Mouse (Mus musculus): ENCODE data around the gene Thbs1. TPM values are rescaled to one million over a fixed set of nuclear protein-coding genes. Genes with fewer than 3 reads are reported as not detected.
A peak's percentile ranks its signal among the peaks of the same experiment; 100 is the strongest.

Thbs1 gene
- total and polyA plus RNA-seq, 2 experiments from 2014 or later = 3.3 to 12.5 TPM

DNA sequence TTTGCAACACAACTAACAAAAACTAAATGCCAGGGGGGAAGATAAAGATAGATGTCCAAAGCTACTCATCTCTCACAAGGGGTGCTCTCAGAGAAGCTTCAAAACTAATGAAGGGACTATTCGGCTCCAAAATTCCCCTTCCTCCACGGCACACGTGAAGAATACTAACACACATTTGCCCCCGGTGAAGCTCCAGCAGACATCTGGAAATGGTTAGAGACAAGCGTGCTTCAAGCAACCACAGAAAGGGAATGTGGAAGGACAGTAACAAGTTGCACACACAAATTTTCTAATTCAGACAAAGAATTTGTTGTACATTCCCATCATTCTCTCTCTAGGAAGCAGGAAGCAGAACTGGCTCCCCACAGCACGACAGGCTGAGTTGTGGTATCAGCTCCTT lies 47.5 kb downstream of the Thbs1 start:
- Histone ChIP-seq H3K9ac (replicated peaks; ENCODE audit: low read length) (no peak overlapping the region), H3K4me1 (ENCODE audit: insufficient read depth, low read length) (no peaks in the 10 kb centered on the region; the same call in 1 of the 2 replicates), H3K4me2 (ENCODE audit: low read depth, low read length) (no peak overlapping the region), H3K36me3 (ENCODE audit: insufficient read depth, low read length) (no peaks in the 10 kb centered on the region), H3K27ac (no peak overlapping the region), H3K9me3 (ENCODE audit: low read length) (no peaks in the 10 kb centered on the region), H3K4me3 (ENCODE audit: low read length) (no peak overlapping the region), H3K27me3 (ENCODE audit: insufficient read depth, low read length) (no peaks in the 10 kb centered on the region)
- 62% methylated on average over 6 of the region's 6 CpGs for WGBS
- no peak for TF ChIP-seq CTCF (IDR thresholded peaks at IDR 0.05; ENCODE audit: low read depth)
- ATAC-seq (no peak), DNase-seq (ENCODE audit: low spot score) (no peak)

DNA sequence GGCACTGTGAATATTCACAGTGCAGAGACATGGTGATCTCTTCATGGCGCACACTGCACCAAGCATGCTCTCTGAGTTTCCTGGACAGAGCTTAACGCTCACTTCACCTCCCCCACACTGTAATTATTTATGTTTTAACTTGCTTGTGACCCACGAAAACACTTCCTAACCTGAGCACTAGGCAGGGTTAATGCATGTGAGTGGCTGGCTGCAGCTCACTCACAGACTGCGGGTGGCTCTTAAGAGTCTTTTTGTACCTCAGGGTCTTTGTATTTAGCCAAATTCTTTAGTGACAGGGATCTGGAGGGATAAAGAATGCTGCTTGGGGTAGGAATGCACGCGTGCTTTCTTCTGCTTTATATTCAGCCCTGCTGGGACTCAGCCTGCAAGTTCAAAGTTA lies 48.9 kb downstream of the Thbs1 start:
- Histone ChIP-seq H3K4me2 (ENCODE audit: low read depth, low read length) (no peak overlapping the region), H3K4me3 (ENCODE audit: low read length) (no peak overlapping the region), H3K4me1 (ENCODE audit: insufficient read depth, low read length) (no peaks in the 10 kb centered on the region; the same call in 1 of the 2 replicates), H3K9ac (replicated peaks; ENCODE audit: low read length) (no peak overlapping the region), H3K27me3 (ENCODE audit: insufficient read depth, low read length) (no peaks in the 10 kb centered on the region), H3K27ac (no peak overlapping the region), H3K36me3 (ENCODE audit: insufficient read depth, low read length) (no peaks in the 10 kb centered on the region), H3K9me3 (ENCODE audit: low read length) (no peaks in the 10 kb centered on the region)
- DNase-seq (ENCODE audit: low spot score) (no peak), ATAC-seq (0 out of 2 replicates have a peak, but pooled peaks have one; percentile 27)
- TF ChIP-seq CTCF (IDR thresholded peaks at IDR 0.05; ENCODE audit: low read depth) = no peak
- 18% methylated on average over 6 of the region's 6 CpGs for WGBS

DNA sequence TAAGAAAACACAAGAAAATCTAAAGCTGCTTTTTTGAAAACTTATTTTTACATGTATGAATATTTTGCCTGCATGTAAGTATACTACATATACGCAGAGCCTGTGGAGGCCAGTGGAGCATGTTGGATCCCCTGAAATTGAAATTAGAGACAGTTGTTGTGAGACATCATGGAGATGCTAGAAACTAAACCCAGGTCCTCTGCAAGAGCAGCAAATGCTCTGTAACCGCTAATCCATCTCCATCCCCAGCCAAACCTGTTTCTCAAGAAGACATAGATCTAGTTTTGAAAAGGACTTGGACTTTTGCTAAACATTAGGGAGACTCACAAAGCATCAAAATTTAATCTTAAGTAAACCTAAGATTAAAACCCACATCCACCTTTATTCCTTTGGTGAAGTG lies 49.3 kb downstream of the Thbs1 start:
- no peaks in the 10 kb centered on the region for H3K9me3 ChIP-seq (ENCODE audit: low read length)
- H3K36me3 ChIP-seq (ENCODE audit: insufficient read depth, low read length) = no peaks in the 10 kb centered on the region
- no peak for ATAC-seq
- no peak overlapping the region for H3K4me2 ChIP-seq (ENCODE audit: low read depth, low read length)
- H3K4me3 ChIP-seq (ENCODE audit: low read length) = no peak overlapping the region
- DNase-seq (ENCODE audit: low spot score) = no peak
- H3K27ac ChIP-seq = no peak overlapping the region
- no peak for TF ChIP-seq CTCF (IDR thresholded peaks at IDR 0.05; ENCODE audit: low read depth)
- WGBS = 55% methylated on average over 2 of the region's 2 CpGs
- H3K4me1 ChIP-seq (ENCODE audit: insufficient read depth, low read length) = no peaks in the 10 kb centered on the region; the same call in 1 of the 2 replicates
- H3K27me3 ChIP-seq (ENCODE audit: insufficient read depth, low read length) = no peaks in the 10 kb centered on the region
- no peak overlapping the region for H3K9ac ChIP-seq (replicated peaks; ENCODE audit: low read length)

DNA sequence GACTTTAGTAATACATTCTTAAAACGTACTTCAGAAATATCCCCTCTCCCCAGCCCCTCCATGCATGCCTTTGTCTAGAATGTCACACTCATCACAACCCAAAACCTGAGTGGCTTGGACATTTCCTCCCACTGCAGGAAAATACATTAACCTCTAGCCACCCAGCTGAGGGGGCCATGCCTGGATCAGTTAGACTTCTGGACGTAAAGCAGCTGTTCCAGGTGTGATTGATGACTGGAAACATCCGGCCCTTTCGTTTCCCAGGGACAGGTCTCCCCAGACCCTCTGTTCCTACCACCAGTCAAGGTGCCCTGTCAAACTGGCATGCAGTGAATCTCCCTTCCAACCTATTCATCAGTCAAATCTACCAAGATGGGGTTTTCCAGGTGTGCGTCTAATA lies 50.8 kb downstream of the Thbs1 start:
- Histone ChIP-seq H3K9ac (replicated peaks; ENCODE audit: low read length) (no peak overlapping the region), H3K27me3 (ENCODE audit: insufficient read depth, low read length) (no peaks in the 10 kb centered on the region), H3K36me3 (ENCODE audit: insufficient read depth, low read length) (no peaks in the 10 kb centered on the region), H3K4me2 (ENCODE audit: low read depth, low read length) (no peak overlapping the region), H3K4me3 (ENCODE audit: low read length) (no peak overlapping the region), H3K9me3 (ENCODE audit: low read length) (no peaks in the 10 kb centered on the region), H3K27ac (no peak overlapping the region), H3K4me1 (ENCODE audit: insufficient read depth, low read length) (no peaks in the 10 kb centered on the region; the same call in 1 of the 2 replicates)
- WGBS = 66% methylated on average over 5 of the region's 5 CpGs
- DNase-seq (ENCODE audit: low spot score) (no peak), ATAC-seq (no peak)
- TF ChIP-seq CTCF (IDR thresholded peaks at IDR 0.05; ENCODE audit: low read depth) = no peak

DNA sequence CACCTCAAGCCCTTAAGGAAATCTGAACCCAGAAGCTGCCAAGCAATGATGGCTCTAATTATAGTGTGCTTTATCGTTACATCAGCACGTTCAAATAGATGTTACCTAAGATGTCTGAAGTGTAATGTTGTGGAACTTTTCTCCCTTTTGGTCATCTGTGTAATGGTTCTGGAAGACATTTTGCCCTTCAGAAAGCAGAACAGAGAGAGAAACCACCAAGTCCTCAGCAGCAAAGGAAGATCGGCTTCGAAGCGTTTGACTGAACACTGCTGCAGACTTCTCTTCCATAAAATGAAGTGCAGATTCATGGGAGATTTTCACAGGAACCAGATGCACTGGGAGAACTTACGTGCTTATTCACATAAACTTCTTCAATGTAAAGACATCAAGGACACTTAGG lies 52.5 kb downstream of the Thbs1 start:
- ATAC-seq = no peak
- Histone ChIP-seq H3K27me3 (ENCODE audit: insufficient read depth, low read length) (no peaks in the 10 kb centered on the region), H3K36me3 (ENCODE audit: insufficient read depth, low read length) (no peaks in the 10 kb centered on the region), H3K4me3 (ENCODE audit: low read length) (no peak overlapping the region), H3K9me3 (ENCODE audit: low read length) (no peaks in the 10 kb centered on the region), H3K4me2 (ENCODE audit: low read depth, low read length) (no peak overlapping the region), H3K4me1 (ENCODE audit: insufficient read depth, low read length) (no peaks in the 10 kb centered on the region; the same call in 1 of the 2 replicates), H3K9ac (replicated peaks; ENCODE audit: low read length) (no peak overlapping the region), H3K27ac (no peak overlapping the region)
- no peak for TF ChIP-seq CTCF (IDR thresholded peaks at IDR 0.05; ENCODE audit: low read depth)
- WGBS = 82% methylated on average over 6 of the region's 6 CpGs
- no peak for DNase-seq (ENCODE audit: low spot score)

DNA sequence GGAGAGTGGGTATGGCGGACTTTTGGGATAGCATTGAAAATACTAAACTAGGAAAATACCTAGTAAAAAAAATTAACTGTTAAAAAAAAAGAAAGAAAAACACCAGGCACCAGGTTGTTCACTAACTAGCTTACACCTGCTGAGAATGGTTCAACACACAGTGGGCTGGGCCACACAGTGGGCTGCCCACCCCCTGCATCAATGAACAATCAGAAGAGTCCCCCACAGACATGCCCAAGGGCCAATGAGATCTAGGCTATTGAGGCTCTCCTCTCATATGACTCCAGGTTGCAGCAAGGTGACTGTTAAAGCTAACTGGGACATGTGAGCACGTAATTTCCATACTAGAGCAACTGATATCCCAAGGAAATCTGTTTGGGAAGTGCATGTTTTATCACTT lies 54.0 kb downstream of the Thbs1 start:
- Histone ChIP-seq H3K27ac (no peak overlapping the region), H3K4me2 (ENCODE audit: low read depth, low read length) (no peak overlapping the region), H3K9ac (replicated peaks; ENCODE audit: low read length) (no peak overlapping the region), H3K4me3 (ENCODE audit: low read length) (no peak overlapping the region), H3K4me1 (ENCODE audit: insufficient read depth, low read length) (no peaks in the 10 kb centered on the region; the same call in 1 of the 2 replicates), H3K9me3 (ENCODE audit: low read length) (no peaks in the 10 kb centered on the region), H3K27me3 (ENCODE audit: insufficient read depth, low read length) (no peaks in the 10 kb centered on the region), H3K36me3 (ENCODE audit: insufficient read depth, low read length) (no peaks in the 10 kb centered on the region)
- ATAC-seq (no peak), DNase-seq (ENCODE audit: low spot score) (no peak)
- no peak for TF ChIP-seq CTCF (IDR thresholded peaks at IDR 0.05; ENCODE audit: low read depth)
- 93% methylated on average over 2 of the region's 2 CpGs for WGBS

DNA sequence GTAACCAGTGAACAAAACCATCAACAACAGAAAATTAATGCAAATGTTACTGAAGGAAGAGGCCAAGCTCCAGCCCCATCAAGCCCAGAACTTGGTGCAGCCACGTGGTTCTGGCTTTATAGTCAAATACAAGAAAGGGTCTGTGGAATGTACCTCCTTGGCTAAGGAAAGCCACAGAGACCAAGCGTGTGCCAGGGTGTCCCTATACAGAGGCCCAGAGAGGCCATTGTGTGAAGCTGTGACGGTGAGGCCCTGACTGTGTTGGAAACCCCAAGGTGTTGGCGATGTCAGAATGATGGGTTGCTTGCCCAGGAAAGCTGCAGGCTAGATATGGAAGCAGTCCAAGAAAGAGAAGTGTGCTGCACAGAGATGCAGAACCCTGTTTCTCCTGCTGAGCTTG lies 56.1 kb downstream of the Thbs1 start:
- ATAC-seq = no peak
- no peak for TF ChIP-seq CTCF (IDR thresholded peaks at IDR 0.05; ENCODE audit: low read depth)
- no peak overlapping the region for H3K4me3 ChIP-seq (ENCODE audit: low read length)
- H3K36me3 ChIP-seq (ENCODE audit: insufficient read depth, low read length) = no peaks in the 10 kb centered on the region
- no peaks in the 10 kb centered on the region for H3K27me3 ChIP-seq (ENCODE audit: insufficient read depth, low read length)
- DNase-seq (ENCODE audit: low spot score) = no peak
- H3K9me3 ChIP-seq (ENCODE audit: low read length) = no peaks in the 10 kb centered on the region
- no peaks in the 10 kb centered on the region for H3K4me1 ChIP-seq (ENCODE audit: insufficient read depth, low read length)
- H3K27ac ChIP-seq = no peak overlapping the region
- WGBS = 39% methylated on average over 4 of the region's 4 CpGs
- H3K4me2 ChIP-seq (ENCODE audit: low read depth, low read length) = no peak overlapping the region
- H3K9ac ChIP-seq (replicated peaks; ENCODE audit: low read length) = no peak overlapping the region
